Mouse (Mus musculus) forebrain, embryonic 11.5 days (tissue): ENCODE data around the gene Chn2. TPM values are rescaled to one million over a fixed set of nuclear protein-coding genes. Genes with fewer than 3 reads are reported as not detected.

Source experiments
- ATAC-seq: fragments of 200-750 bp; cut with Nextera tagmentation; replicated peaks from 2 replicates; pipeline ENCODE4 v1.8.0; 2017; ENCODE audit warnings: moderate TSS enrichment; ENCODE audit not compliant: low FRiP score
- DNase-seq: peaks from one replicate; pipeline ENCODE4 v3.0.0-alpha.2; 2017; ENCODE audit warnings: low spot score
- H3K27ac ChIP-seq: fragments of 300-500 bp; sonication (generic); 2 replicates; pipeline ENCODE4 v1.5.1; 2014; ENCODE audit warnings: low read depth, low read length
- H3K27me3 ChIP-seq: fragments of 300-500 bp; sonication (generic); 2 replicates; pipeline ENCODE4 v1.6.1; 2014; ENCODE audit warnings: mild to moderate bottlenecking, low read length, mixed read lengths; ENCODE audit not compliant: control insufficient read depth, insufficient read depth
- H3K36me3 ChIP-seq: fragments of 300-500 bp; sonication (generic); 2 replicates; pipeline ENCODE4 v1.6.1; 2014; ENCODE audit warnings: mild to moderate bottlenecking, low read length, moderate library complexity, mixed read lengths; ENCODE audit not compliant: control insufficient read depth, insufficient read depth
- H3K4me1 ChIP-seq: fragments of 300-500 bp; sonication (generic); replicated peaks from 2 replicates; pipeline ENCODE4 v1.6.1; 2014; ENCODE audit warnings: low read length, mixed read lengths; ENCODE audit not compliant: control insufficient read depth, insufficient read depth
- H3K4me2 ChIP-seq: fragments of 300-500 bp; sonication (generic); 2 replicates; pipeline ENCODE4 v1.6.1; 2014; ENCODE audit warnings: low read depth, mild to moderate bottlenecking, low read length, moderate library complexity, mixed read lengths; ENCODE audit not compliant: severe bottlenecking
- H3K4me3 ChIP-seq: fragments of 300-500 bp; sonication (generic); 2 replicates; pipeline ENCODE4 v1.5.1; 2014; ENCODE audit warnings: low read depth, low read length
- H3K9ac ChIP-seq: fragments of 300-500 bp; sonication (generic); 2 replicates; pipeline ENCODE4 v1.6.1; 2014; ENCODE audit warnings: low read length
- H3K9me3 ChIP-seq: fragments of 300-500 bp; sonication (generic); 2 replicates; pipeline ENCODE4 v1.6.1; 2016; ENCODE audit warnings: low read length, mixed read lengths; ENCODE audit not compliant: control insufficient read depth
- WGBS: fragments of 180-500 bp; shearing (Covaris S2); extraction: QIAGEN DNeasy Blood & Tissue Kit; methylation state at CpG from one replicate; pipeline ENCODE4 v1.1.7; 2014; 5-methylcytosine and 5-hydroxymethylcytosine counted together
- polyA plus RNA-seq: library from polyadenylated mRNA; unstranded; fragments of >200 nt; fragmentation: Nextera tagmentation; extraction: Ambion mirVana; gene quantifications from 2 replicates; pipeline ENCODE4 v1.2.1, GENCODE M21; 2014

The Chn2 gene
- polyA plus RNA-seq, 1 experiment from 2014 or later, result 20.3 TPM

DNA sequence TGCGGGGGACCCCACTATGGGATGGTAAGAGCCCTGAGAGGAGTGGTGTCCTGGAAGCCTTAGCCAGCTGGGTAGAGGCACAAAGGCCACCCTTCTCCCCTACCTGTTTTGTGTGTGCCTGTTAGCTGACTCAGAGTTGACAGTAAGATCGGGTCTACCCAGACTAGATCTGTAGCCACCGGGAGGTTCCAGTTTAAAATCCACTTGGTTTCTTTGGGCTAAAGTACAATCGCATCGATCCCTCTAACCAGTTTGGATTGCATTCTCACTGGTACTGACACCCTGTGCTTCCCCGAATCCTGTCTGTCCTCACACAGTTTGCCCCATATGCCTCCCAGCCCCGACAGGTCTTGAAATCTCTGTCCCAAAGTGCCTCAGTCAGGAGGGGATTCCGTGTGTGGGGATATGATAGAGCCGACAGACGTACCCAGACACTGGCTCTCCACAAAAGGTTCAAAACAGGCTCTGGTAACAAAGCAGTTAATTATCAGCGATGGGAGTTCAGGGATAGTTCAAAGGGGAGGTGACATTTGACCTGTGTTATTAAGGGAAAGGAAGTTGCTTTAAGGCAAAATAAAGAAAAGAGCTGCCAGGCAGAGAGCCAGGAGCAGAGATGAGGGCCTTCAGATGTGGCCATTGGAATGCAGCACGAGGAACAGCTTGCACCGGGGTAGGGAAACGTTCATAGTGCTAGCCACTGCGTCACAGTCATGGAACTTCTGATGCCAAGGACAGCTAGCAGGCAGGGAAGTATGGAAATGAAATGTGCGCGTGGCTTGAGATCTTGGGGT, 212.2 kb downstream of the Chn2 start:
- H3K9me3 ChIP-seq, result no peaks in the 10 kb centered on the region
- ATAC-seq, result no peak
- no peak for DNase-seq
- no peaks in the 10 kb centered on the region for H3K36me3 ChIP-seq
- no peak overlapping the region for H3K27ac ChIP-seq
- H3K4me3 ChIP-seq, result no peak overlapping the region
- peaks cover 7% of the 10 kb centered on the region; the same call in 1 of the 2 replicates for H3K4me1 ChIP-seq
- 44% methylated on average over 17 of the region's 17 CpGs for WGBS
- H3K27me3 ChIP-seq, result no peaks in the 10 kb centered on the region
- H3K4me2 ChIP-seq, result no peak overlapping the region
- no peak overlapping the region for H3K9ac ChIP-seq

- 64% methylated on average over 5 of the region's 5 CpGs for WGBS
- Histone ChIP-seq H3K4me1 (peaks cover 7% of the 10 kb centered on the region; the same call in 1 of the 2 replicates), H3K9ac (no peak overlapping the region), H3K27me3 (no peaks in the 10 kb centered on the region), H3K4me2 (no peak overlapping the region), H3K4me3 (no peak overlapping the region), H3K36me3 (no peaks in the 10 kb centered on the region), H3K27ac (no peak overlapping the region), H3K9me3 (no peaks in the 10 kb centered on the region)
- DNase-seq, result peak; percentile 67
- ATAC-seq, result no peak
Measured at GRCm38 (mm10) chr6:54253206-54253605, 213.9 kb downstream of the Chn2 start.

DNA sequence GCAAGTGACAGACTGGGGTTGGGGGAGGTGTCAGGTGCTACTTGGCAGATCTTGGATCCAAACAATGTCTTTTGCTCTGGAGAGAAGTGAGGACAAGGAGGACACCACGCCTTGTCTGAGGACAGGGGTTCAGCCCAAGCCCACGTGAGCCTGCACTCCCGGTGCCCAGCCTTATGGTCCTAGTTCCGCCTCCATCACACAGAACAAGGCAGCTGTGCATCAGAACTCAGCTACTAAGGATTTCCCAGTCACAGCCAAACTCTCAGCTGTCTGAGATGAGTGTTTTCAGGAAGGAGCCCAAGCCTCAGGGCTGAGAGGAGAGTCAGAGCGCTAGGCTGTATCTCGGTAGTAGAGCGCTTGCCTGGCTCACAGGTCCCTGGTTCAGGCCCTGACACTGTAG, 214.5 kb downstream of the Chn2 start:
- Histone ChIP-seq H3K9me3 (no peaks in the 10 kb centered on the region), H3K36me3 (no peaks in the 10 kb centered on the region), H3K27ac (no peak overlapping the region), H3K4me1 (peaks cover 7% of the 10 kb centered on the region; the same call in 1 of the 2 replicates), H3K27me3 (no peaks in the 10 kb centered on the region), H3K4me2 (no peak overlapping the region), H3K9ac (no peak overlapping the region), H3K4me3 (no peak overlapping the region)
- no peak for ATAC-seq
- 81% methylated on average over 7 of the region's 7 CpGs for WGBS
- no peak for DNase-seq

DNA sequence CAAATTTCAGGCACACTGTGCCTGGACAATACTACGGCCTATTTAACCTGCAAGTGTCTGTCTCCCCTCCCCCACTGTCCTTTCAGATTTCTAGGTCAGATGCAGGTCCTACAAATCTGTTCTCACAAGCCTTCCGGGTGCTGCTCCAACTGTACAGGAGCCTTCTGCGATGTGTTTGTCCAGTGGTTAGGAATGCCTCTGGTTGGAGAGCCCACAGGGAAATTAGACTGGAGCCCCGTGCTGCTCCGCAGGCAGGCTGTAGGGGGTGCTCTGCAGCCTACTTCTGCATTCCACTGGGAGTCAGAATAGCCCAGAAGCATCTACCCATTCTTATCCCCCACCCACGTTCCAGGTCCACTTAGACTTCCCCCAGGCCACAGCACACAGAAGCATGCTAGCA, 215.4 kb downstream of the Chn2 start:
- Histone ChIP-seq H3K27ac (no peak overlapping the region), H3K9ac (no peak overlapping the region), H3K4me2 (no peak overlapping the region), H3K4me1 (peaks cover 7% of the 10 kb centered on the region; the same call in 1 of the 2 replicates), H3K36me3 (no peaks in the 10 kb centered on the region), H3K27me3 (no peaks in the 10 kb centered on the region), H3K4me3 (no peak overlapping the region), H3K9me3 (no peaks in the 10 kb centered on the region)
- WGBS, result 63% methylated on average over 6 of the region's 6 CpGs
- peak; percentile 33 for ATAC-seq
- peak; percentile 67 for DNase-seq

GRCm38 (mm10) chr6:54255321-54255720, 216.0 kb downstream of the Chn2 start:
- ATAC-seq (peak; percentile 74), DNase-seq (peak; percentile 75)
- peaks cover 7% of the 10 kb centered on the region; the same call in 1 of the 2 replicates for H3K4me1 ChIP-seq
- 28% methylated on average over 11 of the region's 11 CpGs for WGBS
- H3K4me2 ChIP-seq, result no peak overlapping the region
- no peaks in the 10 kb centered on the region for H3K27me3 ChIP-seq
- no peak overlapping the region for H3K27ac ChIP-seq
- H3K4me3 ChIP-seq, result no peak overlapping the region
- no peak overlapping the region for H3K9ac ChIP-seq
- no peaks in the 10 kb centered on the region for H3K36me3 ChIP-seq
- H3K9me3 ChIP-seq, result no peaks in the 10 kb centered on the region

- Histone ChIP-seq H3K9ac (no peak overlapping the region), H3K27me3 (no peaks in the 10 kb centered on the region), H3K36me3 (no peaks in the 10 kb centered on the region), H3K4me1 (peaks cover 7% of the 10 kb centered on the region; the same call in 1 of the 2 replicates), H3K4me3 (no peak overlapping the region), H3K9me3 (no peaks in the 10 kb centered on the region), H3K27ac (no peak overlapping the region), H3K4me2 (no peak overlapping the region)
- 78% methylated on average over 10 of the region's 10 CpGs for WGBS
- no peak for ATAC-seq
- no peak for DNase-seq
Measured at GRCm38 (mm10) chr6:54256397-54256796, 217.0 kb downstream of the Chn2 start.

- no peak overlapping the region for H3K4me3 ChIP-seq
- WGBS, result 79% methylated on average over 3 of the region's 3 CpGs
- no peaks in the 10 kb centered on the region for H3K27me3 ChIP-seq
- H3K9me3 ChIP-seq, result no peaks in the 10 kb centered on the region
- H3K9ac ChIP-seq, result no peak overlapping the region
- peaks cover 7% of the 10 kb centered on the region; the same call in 1 of the 2 replicates for H3K4me1 ChIP-seq
- H3K27ac ChIP-seq, result no peak overlapping the region
- H3K36me3 ChIP-seq, result no peaks in the 10 kb centered on the region
- H3K4me2 ChIP-seq, result no peak overlapping the region
- no peak for DNase-seq
- ATAC-seq, result no peak
Measured at GRCm38 (mm10) chr6:54257552-54257951, 218.2 kb downstream of the Chn2 start.

DNA sequence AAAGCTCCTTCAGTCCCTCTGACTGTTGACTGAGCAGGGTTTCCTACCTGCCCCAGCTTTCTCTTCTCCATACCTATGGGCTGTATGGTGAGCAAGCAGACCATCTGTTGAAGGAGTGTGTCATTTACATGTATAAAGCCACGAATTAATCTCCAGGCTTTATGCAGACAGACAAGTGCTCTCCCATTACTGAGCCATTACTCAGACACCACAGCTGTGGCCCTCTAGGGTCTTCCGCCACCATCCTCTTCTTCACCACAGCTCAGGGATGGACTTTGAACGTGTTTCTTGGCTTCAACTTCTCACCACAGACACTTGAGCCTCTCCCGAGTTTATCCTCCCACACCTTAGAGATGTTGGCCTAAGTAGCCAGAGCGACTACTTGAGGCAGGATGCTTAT, 219.1 kb downstream of the Chn2 start:
- H3K27me3 ChIP-seq, result no peaks in the 10 kb centered on the region
- WGBS, result 86% methylated on average over 5 of the region's 5 CpGs
- no peak overlapping the region for H3K4me2 ChIP-seq
- no peak overlapping the region for H3K4me3 ChIP-seq
- ATAC-seq, result no peak
- no peak overlapping the region for H3K27ac ChIP-seq
- no peak overlapping the region for H3K9ac ChIP-seq
- no peak for DNase-seq
- H3K9me3 ChIP-seq, result no peaks in the 10 kb centered on the region
- peaks cover 7% of the 10 kb centered on the region; the same call in 1 of the 2 replicates for H3K4me1 ChIP-seq
- H3K36me3 ChIP-seq, result no peaks in the 10 kb centered on the region

DNA sequence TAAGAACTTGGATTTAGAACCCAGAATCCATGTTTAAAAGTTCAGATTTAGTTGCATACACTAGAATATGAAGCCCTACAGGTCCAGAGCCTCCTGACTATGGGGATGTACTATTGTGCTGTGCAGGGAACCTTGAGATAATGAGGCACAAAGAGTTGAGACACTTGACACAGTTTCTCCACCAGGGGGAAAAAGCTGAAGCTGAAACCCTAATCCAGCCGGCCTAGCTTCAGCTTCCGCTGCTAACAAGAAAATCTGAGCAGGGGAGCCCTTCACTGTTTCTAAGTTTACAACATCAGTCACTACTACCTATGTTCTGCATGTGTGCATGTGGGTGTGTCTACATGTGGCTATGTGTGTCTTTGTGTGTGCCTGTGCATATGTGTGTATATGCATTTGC, 223.4 kb downstream of the Chn2 start:
- no peak for ATAC-seq
- WGBS, result 63% methylated on average over 2 of the region's 2 CpGs

More for the DNA sequence above, 223.4 kb downstream of the Chn2 start:
- Histone ChIP-seq H3K36me3 (no peaks in the 10 kb centered on the region), H3K9me3 (no peaks in the 10 kb centered on the region), H3K27me3 (no peaks in the 10 kb centered on the region), H3K9ac (no peak overlapping the region), H3K4me2 (no peak overlapping the region), H3K4me1 (no peaks in the 10 kb centered on the region), H3K27ac (no peak overlapping the region), H3K4me3 (no peak overlapping the region)
- no peak for DNase-seq
